Mouse (Mus musculus): Measurements from ENCODE around the gene Tmem236. TPM values are rescaled to one million over a fixed set of nuclear protein-coding genes. Genes with fewer than 3 reads are reported as not detected.

Tmem236 gene
- 0.09 and 1.4 TPM in 2 replicates for polyA plus RNA-seq (2015; fragmentation: Nextera tagmentation; extraction: Ambion mirVana)

DNA sequence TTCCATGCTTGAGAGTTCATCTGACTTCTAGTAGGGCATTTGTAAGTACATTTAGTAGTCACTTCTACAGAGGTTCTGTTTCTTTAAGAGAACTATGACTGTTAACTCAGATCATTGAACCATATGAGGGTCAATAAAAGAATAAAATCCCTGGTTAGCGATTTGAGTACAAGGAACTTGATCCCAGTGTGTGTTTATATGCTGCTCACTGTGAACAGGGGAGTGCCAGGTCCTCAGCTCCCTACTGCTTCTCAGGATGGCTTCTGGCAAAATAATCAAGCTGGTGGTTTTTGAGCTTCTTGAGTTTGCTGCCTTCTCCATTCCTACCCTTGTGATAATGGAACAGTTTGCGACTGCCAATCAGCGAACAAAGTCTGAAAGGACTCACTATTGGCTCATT lies at the start of gene Tmem236:
TSS of gene Tmem236 (plus strand) at position 190 of the 400 bp plus-strand sequence.
- 56% methylated on average over 3 of the region's 3 CpGs for WGBS
- Histone ChIP-seq H3K27ac (replicated peaks) (no peak within 1 kb of the TSS), H3K9me3 (replicated peaks) (no peaks in the 10 kb centered on the region), H3K4me1 (no peaks in the 10 kb centered on the region), H3K9ac (replicated peaks) (no peak within 1 kb of the TSS), H3K4me2 (no peak within 1 kb of the TSS), H3K27me3 (replicated peaks) (no peaks in the 10 kb centered on the region), H3K4me3 (replicated peaks) (no peak within 1 kb of the TSS), H3K36me3 (no peaks in the 10 kb centered on the region)
- no peak for ATAC-seq (ENCODE audit: low FRiP score)

DNA sequence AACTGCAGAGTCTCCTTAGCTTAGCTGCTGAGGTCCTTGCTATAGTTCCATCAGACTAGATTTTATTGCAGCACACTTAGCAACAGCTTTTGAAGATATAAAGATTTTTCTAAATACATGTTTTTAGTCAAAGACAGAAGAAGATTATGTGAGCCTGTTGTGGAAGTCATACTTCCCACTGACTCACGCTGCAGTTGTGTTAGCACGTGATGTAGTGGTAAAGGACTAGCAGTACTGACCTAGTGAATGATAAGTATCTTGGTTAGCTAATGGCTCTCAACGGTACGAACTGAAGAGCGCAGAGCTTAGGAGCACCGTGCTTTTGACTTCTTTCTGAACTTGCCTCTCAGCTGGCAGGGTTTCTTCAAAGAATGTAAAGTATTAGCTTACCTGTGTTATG lies 47.9 kb upstream of the Tmem236 start:
- H3K9ac ChIP-seq (replicated peaks), result no peak overlapping the region
- no peaks in the 10 kb centered on the region for H3K27me3 ChIP-seq (replicated peaks)
- no peak overlapping the region for H3K4me3 ChIP-seq (replicated peaks)
- no peak for ATAC-seq (ENCODE audit: low FRiP score)
- H3K4me1 ChIP-seq, result no peaks in the 10 kb centered on the region
- WGBS, result 92% methylated on average over 6 of the region's 6 CpGs
- no peak overlapping the region for H3K27ac ChIP-seq (replicated peaks)
- no peaks in the 10 kb centered on the region for H3K9me3 ChIP-seq (replicated peaks)
- peaks cover 17% of the 10 kb centered on the region for H3K36me3 ChIP-seq
- no peak overlapping the region for H3K4me2 ChIP-seq

DNA sequence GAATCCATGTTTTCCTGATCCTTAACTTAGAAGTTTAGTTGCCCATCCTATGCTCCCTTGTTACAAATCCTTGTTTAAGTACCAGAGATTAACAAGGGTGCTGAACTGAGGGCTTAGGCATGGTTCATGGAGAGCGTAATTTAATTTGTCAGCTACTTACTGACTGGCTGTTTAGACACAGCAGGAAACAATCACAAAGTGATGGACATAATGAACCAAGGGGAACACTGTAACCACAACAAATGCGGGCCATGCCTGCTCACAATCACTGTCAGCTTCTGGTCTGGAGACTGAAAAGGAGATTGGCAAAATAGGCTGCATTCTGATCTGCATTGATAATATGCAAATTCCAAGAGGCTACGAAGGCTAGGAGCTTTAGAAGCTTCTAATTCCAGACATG lies 46.7 kb upstream of the Tmem236 start:
- H3K27me3 ChIP-seq (replicated peaks), result no peaks in the 10 kb centered on the region
- no peak overlapping the region for H3K4me3 ChIP-seq (replicated peaks)
- H3K9ac ChIP-seq (replicated peaks), result no peak overlapping the region
- no peaks in the 10 kb centered on the region for H3K9me3 ChIP-seq (replicated peaks)
- WGBS, result 51% methylated on average over 3 of the region's 3 CpGs
- no peak overlapping the region for H3K27ac ChIP-seq (replicated peaks)
- no peaks in the 10 kb centered on the region for H3K4me1 ChIP-seq
- no peak overlapping the region for H3K4me2 ChIP-seq
- no peak for ATAC-seq (ENCODE audit: low FRiP score)
- peaks cover 26% of the 10 kb centered on the region for H3K36me3 ChIP-seq

GRCm38 (mm10) chr2:14130641-14131339 lies 43.5 kb upstream of the Tmem236 start:
- Histone ChIP-seq H3K9ac (replicated peaks) (no peak overlapping the region), H3K36me3 (peaks cover 21% of the 10 kb centered on the region), H3K4me2 (no peak overlapping the region), H3K4me1 (no peaks in the 10 kb centered on the region), H3K4me3 (replicated peaks) (no peak overlapping the region), H3K27me3 (replicated peaks) (no peaks in the 10 kb centered on the region), H3K9me3 (replicated peaks) (no peaks in the 10 kb centered on the region), H3K27ac (replicated peaks) (no peak overlapping the region)
- 55% methylated on average over 12 of the region's 12 CpGs for WGBS
- no peak for ATAC-seq (ENCODE audit: low FRiP score)

DNA sequence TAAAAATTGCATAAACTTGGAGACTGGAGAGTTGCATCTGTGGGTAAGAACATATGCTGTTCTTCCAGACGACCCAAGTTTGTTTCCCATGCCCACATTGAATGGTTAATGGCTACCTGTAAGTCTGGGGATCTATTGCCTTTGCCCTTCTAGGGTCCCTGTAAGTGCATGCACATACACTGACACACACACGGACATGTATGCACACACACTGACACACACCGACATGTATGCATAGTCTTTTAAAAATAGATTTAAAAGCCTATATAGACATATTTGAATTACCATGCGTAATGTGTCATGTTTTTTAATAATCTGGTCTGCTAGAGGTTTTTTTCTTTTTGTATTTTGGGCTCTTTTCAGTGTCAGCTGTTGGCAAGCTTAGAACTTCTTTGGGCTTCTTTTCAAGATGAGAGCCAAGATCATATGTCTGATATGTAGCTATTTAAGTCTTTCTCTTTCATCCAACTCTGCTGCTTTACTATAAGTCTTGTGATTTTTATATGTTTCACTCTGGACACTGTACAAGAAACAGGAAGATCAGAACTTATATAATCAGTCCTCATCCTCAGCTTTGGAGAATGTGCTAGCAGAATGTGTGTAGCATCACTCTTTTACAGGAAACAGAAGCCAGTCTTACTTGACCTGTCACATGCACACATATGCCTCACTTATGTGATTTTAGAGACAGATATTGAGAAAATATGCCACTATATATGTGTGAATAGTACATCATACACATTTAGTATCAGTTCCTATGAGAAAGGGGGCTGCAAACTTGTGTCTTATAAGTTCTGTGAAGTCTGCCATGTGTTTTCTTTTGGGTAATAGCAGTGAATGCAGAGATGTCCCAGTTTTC lies 41.6 kb upstream of the Tmem236 start:
- no peak overlapping the region for H3K9ac ChIP-seq (replicated peaks)
- 92% methylated on average over 4 of the region's 4 CpGs for WGBS
- peaks cover 18% of the 10 kb centered on the region for H3K36me3 ChIP-seq
- no peak overlapping the region for H3K27ac ChIP-seq (replicated peaks)
- no peaks in the 10 kb centered on the region for H3K27me3 ChIP-seq (replicated peaks)
- H3K9me3 ChIP-seq (replicated peaks), result no peaks in the 10 kb centered on the region
- no peak for ATAC-seq (ENCODE audit: low FRiP score)
- no peak overlapping the region for H3K4me3 ChIP-seq (replicated peaks)
- no peaks in the 10 kb centered on the region for H3K4me1 ChIP-seq
- no peak overlapping the region for H3K4me2 ChIP-seq

DNA sequence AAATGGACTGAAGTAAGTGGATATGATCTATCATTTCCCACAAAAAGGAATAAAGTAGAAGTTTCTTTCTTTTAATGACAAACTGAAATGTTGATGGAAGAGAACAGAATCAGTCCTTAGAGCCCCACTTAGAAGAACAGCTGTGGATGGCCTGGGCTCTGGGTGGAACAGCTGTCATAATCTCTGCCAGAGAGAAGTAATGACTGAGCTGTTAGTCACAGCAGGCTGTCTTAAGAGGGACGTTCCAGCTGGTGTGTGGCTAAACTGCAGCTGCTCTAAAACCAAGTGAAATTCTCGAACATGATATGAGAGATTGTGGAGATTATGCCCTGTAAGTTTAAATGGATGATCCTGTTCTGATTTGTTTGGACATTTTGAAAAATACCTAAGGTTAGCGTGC lies 37.4 kb upstream of the Tmem236 start:
- H3K27ac ChIP-seq (replicated peaks), result no peak overlapping the region
- H3K9me3 ChIP-seq (replicated peaks), result no peaks in the 10 kb centered on the region
- H3K4me3 ChIP-seq (replicated peaks), result no peak overlapping the region
- no peaks in the 10 kb centered on the region for H3K27me3 ChIP-seq (replicated peaks)
- WGBS, result 64% methylated on average over 3 of the region's 3 CpGs
- ATAC-seq (ENCODE audit: low FRiP score), result peak; percentile 50; the same call in 1 of the 2 replicates
- no peaks in the 10 kb centered on the region for H3K4me1 ChIP-seq
- no peak overlapping the region for H3K4me2 ChIP-seq
- H3K9ac ChIP-seq (replicated peaks), result no peak overlapping the region
- peaks cover 30% of the 10 kb centered on the region for H3K36me3 ChIP-seq

- no peaks in the 10 kb centered on the region for H3K9me3 ChIP-seq (replicated peaks)
- H3K4me2 ChIP-seq, result no peak overlapping the region
- peaks cover 36% of the 10 kb centered on the region for H3K36me3 ChIP-seq
- no peaks in the 10 kb centered on the region for H3K27me3 ChIP-seq (replicated peaks)
- no peak overlapping the region for H3K27ac ChIP-seq (replicated peaks)
- WGBS, result 88% methylated on average over 6 of the region's 6 CpGs
- no peak for ATAC-seq (ENCODE audit: low FRiP score)
- no peaks in the 10 kb centered on the region for H3K4me1 ChIP-seq
- no peak overlapping the region for H3K4me3 ChIP-seq (replicated peaks)
- H3K9ac ChIP-seq (replicated peaks), result no peak overlapping the region
Observed at GRCm38 (mm10) chr2:14139590-14139989, 34.7 kb upstream of the Tmem236 start.

DNA sequence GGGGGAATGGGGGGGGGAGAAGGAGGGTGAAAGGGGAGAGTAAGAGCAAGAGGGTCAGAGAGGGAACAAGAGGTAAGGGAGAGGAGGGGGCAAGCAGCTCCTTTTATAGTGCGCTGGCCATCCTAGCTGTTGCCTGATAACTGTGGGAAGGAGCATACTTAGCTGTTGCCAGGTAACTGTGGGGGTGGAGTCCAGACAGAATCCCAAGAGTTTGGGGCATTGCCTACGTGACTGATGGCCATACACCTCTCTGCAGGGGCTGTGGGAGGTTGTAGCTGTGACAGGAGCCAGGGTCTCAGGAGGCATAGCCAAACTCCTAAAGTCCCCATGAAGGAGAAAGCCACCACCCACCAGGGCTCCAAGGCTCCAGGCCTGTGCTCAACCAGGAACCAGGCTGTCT lies 34.3 kb upstream of the Tmem236 start:
- 52% methylated on average over 2 of the region's 2 CpGs for WGBS
- peaks cover 41% of the 10 kb centered on the region for H3K36me3 ChIP-seq

DNA sequence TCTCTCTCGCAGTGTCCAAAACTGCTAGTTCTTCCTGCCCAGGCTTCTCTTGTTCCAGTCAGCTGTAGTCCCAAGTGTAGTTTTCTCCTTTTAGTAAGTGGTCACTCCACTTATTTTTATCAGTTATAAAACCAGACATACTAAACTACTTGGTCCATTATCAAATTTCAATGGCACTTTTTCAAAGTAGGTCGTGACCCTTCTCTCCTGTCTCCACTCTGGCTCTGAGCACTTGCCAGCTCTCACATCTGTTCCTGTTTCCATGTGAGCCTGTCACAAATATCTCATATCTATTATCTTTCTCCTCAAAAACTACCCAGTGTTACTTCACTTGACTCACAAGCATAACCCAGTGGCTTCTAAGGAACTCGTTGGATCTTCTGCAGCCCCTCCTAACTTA lies 29.0 kb upstream of the Tmem236 start:
- Histone ChIP-seq H3K27me3 (replicated peaks) (no peaks in the 10 kb centered on the region), H3K4me3 (replicated peaks) (no peak overlapping the region), H3K9ac (replicated peaks) (no peak overlapping the region), H3K27ac (replicated peaks) (no peak overlapping the region), H3K36me3 (peaks cover 28% of the 10 kb centered on the region), H3K4me2 (no peak overlapping the region), H3K4me1 (no peaks in the 10 kb centered on the region), H3K9me3 (replicated peaks) (no peaks in the 10 kb centered on the region)
- ATAC-seq (ENCODE audit: low FRiP score), result no peak
- WGBS, result 91% methylated on average over 3 of the region's 3 CpGs

More for the DNA sequence above, 34.3 kb upstream of the Tmem236 start:
- ATAC-seq (ENCODE audit: low FRiP score), result no peak
- Histone ChIP-seq H3K27ac (replicated peaks) (no peak overlapping the region), H3K9ac (replicated peaks) (no peak overlapping the region), H3K4me3 (replicated peaks) (no peak overlapping the region), H3K4me2 (no peak overlapping the region), H3K27me3 (replicated peaks) (no peaks in the 10 kb centered on the region), H3K9me3 (replicated peaks) (no peaks in the 10 kb centered on the region), H3K4me1 (no peaks in the 10 kb centered on the region)

DNA sequence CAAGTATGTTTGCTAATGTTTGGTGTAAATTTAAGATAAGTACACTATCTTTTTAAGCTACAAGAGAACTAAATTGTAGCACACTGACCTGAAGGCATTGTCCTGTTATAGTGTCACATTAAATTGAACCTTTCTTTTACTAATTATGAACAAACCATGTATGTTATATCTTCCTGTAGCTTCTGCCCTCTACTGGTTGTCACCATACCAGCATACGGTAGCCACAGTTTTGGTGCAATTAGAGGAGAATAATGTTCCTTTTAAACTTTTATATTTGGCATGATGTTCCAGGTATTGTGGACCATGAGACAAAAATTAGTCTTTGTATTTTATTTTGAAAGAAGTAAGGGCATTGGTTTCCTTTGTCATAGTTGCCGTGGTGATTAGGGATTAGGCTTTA lies 27.4 kb upstream of the Tmem236 start:
- no peak for ATAC-seq (ENCODE audit: low FRiP score)
- peaks cover 24% of the 10 kb centered on the region for H3K36me3 ChIP-seq
- H3K9me3 ChIP-seq (replicated peaks), result no peaks in the 10 kb centered on the region
- H3K27me3 ChIP-seq (replicated peaks), result no peaks in the 10 kb centered on the region
- WGBS, result 88% methylated on average over 2 of the region's 2 CpGs
- H3K27ac ChIP-seq (replicated peaks), result no peak overlapping the region
- no peaks in the 10 kb centered on the region for H3K4me1 ChIP-seq
- H3K4me2 ChIP-seq, result no peak overlapping the region
- no peak overlapping the region for H3K4me3 ChIP-seq (replicated peaks)
- no peak overlapping the region for H3K9ac ChIP-seq (replicated peaks)

- Histone ChIP-seq H3K9ac (replicated peaks) (no peak overlapping the region), H3K4me2 (no peak overlapping the region), H3K27me3 (replicated peaks) (no peaks in the 10 kb centered on the region), H3K9me3 (replicated peaks) (no peaks in the 10 kb centered on the region), H3K27ac (replicated peaks) (no peak overlapping the region), H3K36me3 (peaks cover 6% of the 10 kb centered on the region; the same call in 1 of the 2 replicates), H3K4me1 (no peaks in the 10 kb centered on the region), H3K4me3 (replicated peaks) (no peak overlapping the region)
- 89% methylated on average over 2 of the region's 2 CpGs for WGBS
- ATAC-seq (ENCODE audit: low FRiP score), result no peak
Observed at GRCm38 (mm10) chr2:14150829-14151228, 23.5 kb upstream of the Tmem236 start.

GRCm38 (mm10) chr2:14151854-14152253 lies 22.5 kb upstream of the Tmem236 start:
- H3K27me3 ChIP-seq (replicated peaks), result no peaks in the 10 kb centered on the region
- no peaks in the 10 kb centered on the region for H3K4me1 ChIP-seq
- H3K4me3 ChIP-seq (replicated peaks), result no peak overlapping the region
- H3K27ac ChIP-seq (replicated peaks), result no peak overlapping the region
- H3K9me3 ChIP-seq (replicated peaks), result no peaks in the 10 kb centered on the region
- peaks cover 7% of the 10 kb centered on the region; the same call in 1 of the 2 replicates for H3K36me3 ChIP-seq
- no peak overlapping the region for H3K9ac ChIP-seq (replicated peaks)
- 91% methylated on average over 6 of the region's 6 CpGs for WGBS
- no peak for ATAC-seq (ENCODE audit: low FRiP score)
- no peak overlapping the region for H3K4me2 ChIP-seq

All from neural tube, embryonic 15.5 days (tissue).